8 mouse cellular contexts compared by ENCODE assay signal in genomic region chr2:164911086-164912048, GRCm38 (mm10). TPM values are rescaled to one million over a fixed set of nuclear protein-coding genes. Genes with fewer than 3 reads are reported as not detected.
A peak's percentile ranks its signal among the peaks of the same experiment; 100 is the strongest.
DNase-seq lines count a peak whose midpoint lies in the region; ATAC-seq and TF ChIP-seq lines count a peak whose summit lies in the region.

TSS of gene Zfp335 (minus strand) at chr2:164911757.

- DNase-seq in 416B (ENCODE audit: low read depth), result peak; percentile 95
- DNase-seq in heart, adult 9 months (ENCODE audit: low spot score in 2 of 2), result peak; percentile 94 to 95
- peak; percentile 79 to 94 for DNase-seq in monocyte, adult 2 months (ENCODE audit: low read depth in 1 of 2, low spot score in 2 of 2)
- peak; percentile 91 to 93 for DNase-seq in spleen, postnatal 36 days (ENCODE audit: low spot score in 2 of 2)

- peak within 1 kb of the TSS; percentile 83 for H3K4me2 ChIP-seq in embryonic facial prominence, embryonic 15.5 days (replicated peaks)
- H3K4me2 ChIP-seq in kidney, embryonic 14.5 days (replicated peaks; ENCODE audit: low read depth, low read length), result peak within 1 kb of the TSS; percentile 81
- peak within 1 kb of the TSS; percentile 70 for H3K4me2 ChIP-seq in limb, embryonic 15.5 days

- H3K27ac ChIP-seq in bone marrow, adult 2 months (ENCODE audit: control insufficient read depth, insufficient read depth, low read depth, low read length, poor library complexity), result peak within 1 kb of the TSS; percentile 100
- H3K27ac ChIP-seq in embryonic facial prominence, embryonic 15.5 days (replicated peaks), result peak within 1 kb of the TSS; percentile 99
- H3K27ac ChIP-seq in kidney, embryonic 14.5 days (ENCODE audit: low read depth, low read length), result peak within 1 kb of the TSS; percentile 95
- H3K27ac ChIP-seq in limb, embryonic 15.5 days, result peak within 1 kb of the TSS; percentile 99

- peaks cover 8% of the 10 kb centered on the region for H3K4me1 ChIP-seq in bone marrow, adult 2 months (ENCODE audit: control insufficient read depth, insufficient read depth, low read length)
- H3K4me1 ChIP-seq in embryonic facial prominence, embryonic 15.5 days, result peaks cover 22% of the 10 kb centered on the region
- peaks cover 14% of the 10 kb centered on the region for H3K4me1 ChIP-seq in kidney, embryonic 14.5 days (ENCODE audit: control insufficient read depth, insufficient read depth, low read length)
- H3K4me1 ChIP-seq in limb, embryonic 15.5 days, result peaks cover 26% of the 10 kb centered on the region

- no peak; the same call in 1 of the 2 replicates for TF ChIP-seq POLR2A in bone marrow, adult 2 months (IDR thresholded peaks at IDR 0.05; ENCODE audit: borderline replicate concordance, control insufficient read depth, low read depth, low read length)

- no peaks in the 10 kb centered on the region for H3K27me3 ChIP-seq in embryonic facial prominence, embryonic 15.5 days
- no peaks in the 10 kb centered on the region for H3K27me3 ChIP-seq in kidney, embryonic 14.5 days (ENCODE audit: control insufficient read depth, insufficient read depth, low read length)
- no peaks in the 10 kb centered on the region for H3K27me3 ChIP-seq in limb, embryonic 15.5 days

- peak within 1 kb of the TSS; percentile 84 for H3K4me3 ChIP-seq in bone marrow, adult 2 months (replicated peaks; ENCODE audit: control insufficient read depth, low read depth, low read length)
- peak within 1 kb of the TSS; percentile 89 for H3K4me3 ChIP-seq in embryonic facial prominence, embryonic 15.5 days (replicated peaks)
- H3K4me3 ChIP-seq in kidney, embryonic 14.5 days (ENCODE audit: low read length), result peak within 1 kb of the TSS; percentile 83
- peak within 1 kb of the TSS; percentile 66 for H3K4me3 ChIP-seq in limb, embryonic 15.5 days

- under 1% methylated on average over 91 of the region's 91 CpGs for WGBS in bone marrow, adult 2 months
- under 1% methylated on average over 90 of the region's 91 CpGs for WGBS in embryonic facial prominence, embryonic 15.5 days
- WGBS in kidney, embryonic 14.5 days, result under 1% methylated on average over 90 of the region's 91 CpGs
- under 1% methylated on average over 91 of the region's 91 CpGs for WGBS in limb, embryonic 15.5 days

- H3K36me3 ChIP-seq in embryonic facial prominence, embryonic 15.5 days, result peaks cover 28% of the 10 kb centered on the region
- peaks cover 30% of the 10 kb centered on the region for H3K36me3 ChIP-seq in kidney, embryonic 14.5 days (ENCODE audit: control insufficient read depth, insufficient read depth, low read length)
- peaks cover 33% of the 10 kb centered on the region for H3K36me3 ChIP-seq in limb, embryonic 15.5 days

- ATAC-seq in embryonic facial prominence, embryonic 15.5 days (ENCODE audit: insufficient number of reproducible peaks, low FRiP score, low TSS enrichment, low read depth), result peak; percentile 89
- ATAC-seq in kidney, embryonic 14.5 days (ENCODE audit: low FRiP score, low TSS enrichment), result peak; percentile 88
- ATAC-seq in limb, embryonic 15.5 days (ENCODE audit: insufficient number of reproducible peaks, low FRiP score, low TSS enrichment, low read depth), result peak; percentile 86

- H3K9me3 ChIP-seq in embryonic facial prominence, embryonic 15.5 days (replicated peaks), result peaks cover under 1% of the 10 kb centered on the region; the same call in 1 of the 2 replicates
- H3K9me3 ChIP-seq in kidney, embryonic 14.5 days (ENCODE audit: control insufficient read depth, low read length), result peaks cover under 1% of the 10 kb centered on the region
- H3K9me3 ChIP-seq in limb, embryonic 15.5 days, result no peaks in the 10 kb centered on the region

- no peak for TF ChIP-seq CTCF in bone marrow, adult 2 months (IDR thresholded peaks at IDR 0.05; ENCODE audit: control insufficient read depth, insufficient read depth, low read length)

- H3K9ac ChIP-seq in embryonic facial prominence, embryonic 15.5 days, result peak within 1 kb of the TSS; percentile 91
- H3K9ac ChIP-seq in kidney, embryonic 14.5 days (ENCODE audit: low read depth, low read length), result peak within 1 kb of the TSS; percentile 96
- peak within 1 kb of the TSS; percentile 82 for H3K9ac ChIP-seq in limb, embryonic 15.5 days

RNA-seq across cellular contexts. Expression of gene Zfp335, which starts in this region (rescaled TPM):
- 17.1 and 35.2 TPM in 2 replicates for polyA plus RNA-seq in bone marrow, adult 2 months (2011; ENCODE audit: insufficient read depth, insufficient read length, low replicate concordance, missing spikeins)
- 13.4 and 16.0 TPM in 2 replicates for polyA plus RNA-seq in embryonic facial prominence, embryonic 15.5 days (2015; fragmentation: Nextera tagmentation; extraction: Ambion mirVana)
- 10.7 and 13.8 TPM in 2 replicates for polyA plus RNA-seq in kidney, embryonic 14.5 days (2014; fragmentation: Nextera tagmentation; extraction: Ambion mirVana)
- polyA plus RNA-seq in limb, embryonic 15.5 days (2015; fragmentation: Nextera tagmentation; extraction: Ambion mirVana), result 13.2 and 13.9 TPM in 2 replicates

Comparison
In these comparisons a context has a peak if more than half of its experiments do, and no peak if none do; other contexts are left out.
1. Peak in every context shown above with its lines: DNase-seq, ATAC-seq, H3K4me3 ChIP-seq and H3K27ac ChIP-seq.